Mouse (Mus musculus) forelimb bud, embryonic 11.5 days (tissue): Measurements from ENCODE around the gene Il34.

Experiments
- DNase-seq: peaks from one replicate; pipeline ENCODE4 v3.0.0-alpha.2; 2012; ENCODE audit warnings: low read depth, low spot score

Gene Il34

GRCm38 (mm10) chr8:110708429-110708828, 97.3 kb downstream of the Il34 start:
- no peak for DNase-seq

- DNase-seq, result no peak
Observed at GRCm38 (mm10) chr8:110706288-110706870, 99.3 kb downstream of the Il34 start.

DNA sequence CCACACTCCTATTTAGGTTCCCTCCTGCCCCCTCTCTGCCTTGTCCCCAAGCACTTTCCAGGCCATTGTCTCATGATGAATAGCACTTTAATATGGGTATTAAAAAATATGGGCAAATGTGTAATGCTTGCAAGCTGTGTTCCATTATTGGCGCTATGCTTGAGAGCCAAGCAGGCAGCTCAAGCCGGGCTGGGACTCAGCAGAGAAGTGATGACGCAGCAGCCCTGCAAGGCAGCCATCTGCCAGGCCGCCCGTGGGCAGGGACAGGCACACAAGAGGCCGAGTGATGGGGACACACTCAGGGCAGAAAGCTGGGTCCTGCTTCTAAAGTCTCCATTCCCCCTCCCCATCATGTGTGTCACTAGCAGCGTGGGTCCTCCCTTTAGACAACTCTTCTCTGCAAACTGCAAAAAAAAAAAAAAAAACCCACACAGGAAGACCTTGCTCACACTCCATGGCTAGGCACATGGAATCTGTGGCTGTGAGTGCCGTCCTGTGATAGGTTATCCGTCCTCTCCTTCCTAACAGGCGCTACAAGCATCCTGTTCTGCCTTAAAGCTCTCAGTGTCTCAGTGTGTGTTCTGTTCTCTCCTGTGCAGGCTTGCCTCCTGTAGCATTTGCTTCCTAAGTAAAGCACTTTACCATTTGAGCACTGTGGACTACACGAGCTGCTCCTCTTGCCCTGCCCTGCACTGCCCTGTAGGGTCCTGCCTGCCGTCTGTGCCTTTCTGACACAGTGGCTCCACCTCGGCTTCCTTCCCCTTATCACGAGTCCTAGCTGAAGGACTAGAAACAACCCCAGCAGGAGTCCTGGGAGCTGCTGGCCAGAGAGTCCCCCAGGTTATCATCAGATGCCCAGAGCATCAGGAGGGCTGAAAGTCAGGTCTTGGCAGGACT, 100.1 kb downstream of the Il34 start:
- no peak for DNase-seq

DNA sequence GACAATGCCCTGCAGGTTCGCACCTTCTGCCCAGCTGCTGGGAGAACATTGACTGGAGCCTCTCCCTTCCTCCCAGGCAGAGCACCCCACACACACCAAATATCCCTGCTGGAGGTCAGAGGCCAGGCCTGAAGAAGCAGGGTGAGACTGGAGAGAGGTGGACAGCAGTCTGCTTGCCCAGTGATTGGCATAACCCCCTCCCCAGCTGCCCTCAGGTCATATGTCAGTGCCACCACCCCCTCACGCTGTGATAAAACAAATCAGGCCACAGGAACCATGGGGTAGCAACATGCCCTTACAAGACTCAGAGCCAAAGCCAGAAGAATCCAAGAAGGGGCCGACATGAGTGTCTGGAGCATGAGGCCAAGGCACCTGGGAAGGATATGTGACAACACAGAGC, 101.6 kb downstream of the Il34 start:
- no peak for DNase-seq

GRCm38 (mm10) chr8:110703460-110704061, 102.2 kb downstream of the Il34 start:
- DNase-seq, result no peak

GRCm38 (mm10) chr8:110702636-110703459, 102.9 kb downstream of the Il34 start:
- DNase-seq, result no peak

DNA sequence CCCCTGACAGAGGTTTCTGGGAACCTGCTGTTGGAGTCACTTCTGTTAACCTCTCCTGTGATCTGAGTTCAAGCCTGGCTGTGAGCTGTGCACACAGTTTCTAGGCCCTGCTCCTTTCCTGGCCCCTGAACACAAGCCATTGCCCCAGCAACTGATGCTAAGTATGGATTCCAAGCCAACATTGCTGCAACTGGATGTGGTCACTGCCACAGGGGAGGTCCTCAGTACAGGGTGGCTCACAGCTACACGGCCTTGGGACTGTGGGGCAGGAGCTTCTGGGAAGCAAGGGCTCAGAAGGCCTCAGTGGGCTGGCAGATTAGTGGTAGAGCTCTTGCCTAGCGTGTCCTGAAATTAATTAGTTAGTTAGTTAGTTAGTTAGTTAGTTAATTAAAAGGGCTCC, 105.2 kb downstream of the Il34 start:
- DNase-seq, result no peak

GRCm38 (mm10) chr8:110699501-110699900, 106.2 kb downstream of the Il34 start:
- no peak for DNase-seq

GRCm38 (mm10) chr8:110698098-110698497, 107.6 kb downstream of the Il34 start:
- no peak for DNase-seq

DNA sequence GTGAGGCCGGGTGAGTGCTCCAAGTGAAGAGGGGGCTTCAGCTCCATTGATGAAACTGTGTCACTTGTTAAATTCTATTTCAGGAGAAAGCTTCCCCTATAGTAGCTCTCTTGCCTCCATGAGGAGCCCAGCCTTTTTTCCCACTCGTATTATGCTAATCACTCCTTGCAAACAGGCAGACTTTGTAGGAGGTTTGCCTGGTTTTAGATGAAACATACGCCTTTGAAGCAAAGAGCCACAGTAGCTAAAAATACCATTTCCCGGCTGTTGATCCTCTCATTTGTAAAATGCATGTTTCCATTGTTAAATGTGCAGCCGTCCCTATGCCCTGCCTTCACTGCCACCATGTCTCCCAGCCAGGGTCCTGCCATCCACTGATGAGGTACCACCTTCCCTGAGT, 108.2 kb downstream of the Il34 start:
- no peak for DNase-seq

- no peak for DNase-seq
Observed at GRCm38 (mm10) chr8:110696051-110696450, 109.7 kb downstream of the Il34 start.

GRCm38 (mm10) chr8:110695431-110695830, 110.3 kb downstream of the Il34 start:
- no peak for DNase-seq

GRCm38 (mm10) chr8:110694826-110695225, 110.9 kb downstream of the Il34 start:
- DNase-seq, result no peak

GRCm38 (mm10) chr8:110694226-110694625, 111.5 kb downstream of the Il34 start:
- DNase-seq, result no peak
